Mouse (Mus musculus) limb, embryonic 12.5 days (tissue): ENCODE data around the gene Csad. TPM values are rescaled to one million over a fixed set of nuclear protein-coding genes. Genes with fewer than 3 reads are reported as not detected.
A peak's percentile ranks its signal among the peaks of the same experiment; 100 is the strongest.

Experiments
- ATAC-seq: fragments of 200-750 bp; cut with Nextera tagmentation; 2 replicates; pipeline ENCODE4 v1.8.0; 2017; ENCODE audit warnings: low read depth, moderate TSS enrichment; ENCODE audit not compliant: insufficient number of reproducible peaks, insufficient read depth, low FRiP score, low TSS enrichment
- H3K27ac ChIP-seq: fragments of 300-500 bp; sonication (generic); 2 replicates; pipeline ENCODE4 v1.5.1; 2016; ENCODE audit warnings: mild to moderate bottlenecking, moderate library complexity
- H3K27me3 ChIP-seq: fragments of 300-500 bp; sonication (generic); 2 replicates; pipeline ENCODE4 v1.6.1; 2016; ENCODE audit warnings: mild to moderate bottlenecking, moderate library complexity
- H3K36me3 ChIP-seq: fragments of 300-500 bp; sonication (generic); 2 replicates; pipeline ENCODE4 v1.6.1; 2016; ENCODE audit warnings: mild to moderate bottlenecking, moderate library complexity
- H3K4me1 ChIP-seq: fragments of 300-500 bp; sonication (generic); replicated peaks from 2 replicates; pipeline ENCODE4 v1.6.1; 2016
- H3K4me2 ChIP-seq: fragments of 300-500 bp; sonication (generic); 2 replicates; pipeline ENCODE4 v1.6.1; 2016; ENCODE audit warnings: mild to moderate bottlenecking, moderate library complexity
- H3K4me3 ChIP-seq: fragments of 300-500 bp; sonication (generic); replicated peaks from 2 replicates; pipeline ENCODE4 v1.5.1; 2016; ENCODE audit warnings: mild to moderate bottlenecking
- H3K9ac ChIP-seq: fragments of 300-500 bp; sonication (generic); replicated peaks from 2 replicates; pipeline ENCODE4 v1.6.1; 2016; ENCODE audit warnings: mild to moderate bottlenecking, moderate library complexity
- H3K9me3 ChIP-seq: fragments of 300-500 bp; sonication (generic); 2 replicates; pipeline ENCODE4 v1.6.1; 2016; ENCODE audit warnings: mild to moderate bottlenecking, moderate library complexity
- WGBS: fragments of 180-500 bp; shearing (Covaris S2); methylation state at CpG from one replicate; pipeline ENCODE4 v1.1.7; 2016; 5-methylcytosine and 5-hydroxymethylcytosine counted together
- polyA plus RNA-seq: library from polyadenylated mRNA; unstranded; fragments of >200 nt; fragmentation: Nextera tagmentation; extraction: Ambion mirVana; gene quantifications from 2 replicates; pipeline ENCODE4 v1.2.1, GENCODE M21; 2016

Csad gene
- polyA plus RNA-seq: 70.6 and 72.9 TPM in 2 replicates

DNA sequence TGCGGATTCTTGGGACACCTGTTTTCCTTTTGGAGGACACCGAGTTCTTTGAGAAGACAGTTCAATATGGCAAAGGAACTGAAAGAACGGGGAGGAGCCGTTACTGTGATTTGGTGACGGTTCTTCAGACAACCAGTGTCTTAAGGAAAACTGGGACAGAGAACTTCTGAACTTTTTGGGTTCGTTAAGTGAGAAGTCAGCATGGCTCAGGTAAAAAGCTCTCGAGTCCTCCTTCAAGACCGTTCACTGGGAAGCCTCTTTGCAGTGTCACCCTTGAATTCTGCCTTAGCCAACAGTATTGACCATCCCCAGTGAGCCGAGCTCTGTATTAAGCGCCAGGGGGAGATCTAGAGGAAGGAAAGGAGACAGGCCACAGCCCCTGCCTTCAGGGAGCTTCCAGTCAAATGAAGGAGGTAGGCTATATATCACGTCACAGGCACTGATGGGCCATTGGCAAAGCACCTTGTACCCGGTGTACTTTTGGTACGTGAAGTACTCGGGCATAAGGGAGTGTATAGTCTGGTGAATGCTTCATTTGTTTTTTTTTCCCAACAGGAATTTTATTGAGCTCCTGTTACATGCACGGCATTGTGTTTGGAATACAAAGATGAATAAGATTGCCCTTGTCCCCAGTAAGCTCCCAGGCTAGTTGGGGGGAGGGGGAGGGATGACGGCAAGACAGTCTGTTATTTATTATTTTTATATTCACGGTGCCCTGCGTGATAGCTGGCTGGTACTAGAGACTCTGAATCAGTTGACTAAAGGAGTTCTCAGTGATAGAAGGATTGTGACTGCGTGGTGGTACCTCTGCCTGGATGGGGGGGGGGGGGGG, at the start of gene Csad:
Gene Csad, minus strand, starts transcription at position 51 of the 832 bp plus-strand sequence.
- Histone ChIP-seq H3K27me3 (no peaks in the 10 kb centered on the region), H3K4me2 (peak within 1 kb of the TSS; percentile 66), H3K4me3 (peak within 1 kb of the TSS; percentile 85), H3K9ac (peak within 1 kb of the TSS; percentile 94), H3K27ac (peak within 1 kb of the TSS; percentile 99), H3K9me3 (no peaks in the 10 kb centered on the region), H3K36me3 (peaks cover 59% of the 10 kb centered on the region), H3K4me1 (peaks cover 33% of the 10 kb centered on the region)
- WGBS: 59% methylated on average over 19 of the region's 19 CpGs
- no peak for ATAC-seq

DNA sequence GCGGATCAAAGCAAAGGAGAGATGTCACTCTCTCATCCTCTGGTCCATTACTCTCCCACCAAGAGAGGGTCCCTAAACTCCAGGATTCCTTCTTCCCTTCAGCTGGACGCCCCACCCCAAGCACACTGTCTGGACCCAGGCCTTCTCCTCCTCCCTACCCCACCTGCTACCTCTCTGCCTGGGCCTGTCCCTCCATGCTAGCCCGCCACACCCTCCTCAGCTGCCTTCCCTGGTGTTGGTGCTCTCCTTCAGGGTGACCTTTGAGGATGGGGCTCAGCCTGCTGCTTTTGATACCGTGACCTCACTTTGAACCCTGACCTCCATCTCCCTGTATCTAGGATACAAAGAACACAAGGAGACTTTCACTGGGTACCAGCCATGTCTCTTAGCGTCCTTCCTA, 46.0 kb upstream of the Csad start:
- Histone ChIP-seq H3K9me3 (no peaks in the 10 kb centered on the region), H3K27me3 (no peaks in the 10 kb centered on the region), H3K4me2 (peak overlapping the region; percentile 97), H3K27ac (peak overlapping the region; percentile 100), H3K36me3 (peaks cover 49% of the 10 kb centered on the region), H3K9ac (peak overlapping the region; percentile 52), H3K4me1 (peaks cover 81% of the 10 kb centered on the region), H3K4me3 (peak overlapping the region; percentile 67; the same call in 1 of the 2 replicates)
- ATAC-seq: no peak
- 54% methylated on average over 5 of the region's 5 CpGs for WGBS

DNA sequence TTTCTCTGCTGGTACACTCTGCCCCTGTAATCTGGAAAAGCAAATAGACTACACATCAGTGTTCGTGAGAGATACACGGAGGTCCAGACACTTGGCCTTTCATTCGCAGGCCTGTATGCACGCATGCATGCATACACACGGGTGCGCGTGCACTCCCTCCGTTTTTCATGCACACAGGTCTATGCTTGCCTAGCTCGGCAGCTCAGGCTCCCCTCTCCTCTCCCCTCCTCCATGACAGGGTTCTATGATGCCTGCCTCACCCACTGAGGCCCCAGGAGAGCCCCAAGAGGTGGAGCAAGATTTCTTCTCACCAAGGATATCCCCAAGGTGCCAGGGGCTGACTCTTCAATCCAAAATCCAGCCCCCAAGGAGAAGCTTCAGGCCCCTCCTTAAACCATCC, 45.4 kb upstream of the Csad start:
- Histone ChIP-seq H3K27me3 (no peaks in the 10 kb centered on the region), H3K4me2 (peak overlapping the region; percentile 97), H3K4me1 (peaks cover 81% of the 10 kb centered on the region), H3K9me3 (no peaks in the 10 kb centered on the region), H3K27ac (peak overlapping the region; percentile 100), H3K36me3 (peaks cover 48% of the 10 kb centered on the region), H3K4me3 (peak overlapping the region; percentile 67), H3K9ac (peak overlapping the region; percentile 52)
- 33% methylated on average over 9 of the region's 9 CpGs for WGBS
- ATAC-seq: no peak

DNA sequence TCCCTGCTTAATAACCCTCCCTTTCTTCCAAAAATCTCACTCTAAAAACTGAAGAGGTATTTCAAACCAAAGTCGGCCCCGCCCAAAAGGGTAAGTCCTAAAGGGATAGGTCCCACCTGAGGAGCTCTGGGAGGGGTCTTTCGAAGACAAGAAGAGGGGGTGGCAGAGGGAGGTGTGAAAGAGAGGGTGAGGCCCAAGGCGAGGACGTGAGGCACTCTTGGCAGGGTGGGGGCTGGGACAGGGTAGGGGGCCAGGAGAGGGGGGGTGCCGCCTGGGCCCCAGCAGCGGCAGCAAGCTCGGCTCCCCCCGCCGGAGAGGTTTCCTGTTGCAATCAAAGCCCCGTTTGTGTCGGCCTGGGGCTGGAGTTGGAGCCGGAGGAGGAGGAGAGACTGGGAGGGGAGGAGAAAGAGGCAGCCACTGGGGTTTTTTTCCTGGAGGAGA, 44.7 kb upstream of the Csad start:
- peak overlapping the region; percentile 100 for H3K27ac ChIP-seq
- H3K27me3 ChIP-seq: no peaks in the 10 kb centered on the region
- 0% methylated on average over 13 of the region's 13 CpGs for WGBS
- peaks cover 80% of the 10 kb centered on the region for H3K4me1 ChIP-seq
- peaks cover 45% of the 10 kb centered on the region for H3K36me3 ChIP-seq
- H3K9ac ChIP-seq: peak overlapping the region; percentile 52
- no peaks in the 10 kb centered on the region for H3K9me3 ChIP-seq
- peak; percentile 50; the same call in 1 of the 2 replicates for ATAC-seq
- peak overlapping the region; percentile 97 for H3K4me2 ChIP-seq
- peak overlapping the region; percentile 67 for H3K4me3 ChIP-seq

DNA sequence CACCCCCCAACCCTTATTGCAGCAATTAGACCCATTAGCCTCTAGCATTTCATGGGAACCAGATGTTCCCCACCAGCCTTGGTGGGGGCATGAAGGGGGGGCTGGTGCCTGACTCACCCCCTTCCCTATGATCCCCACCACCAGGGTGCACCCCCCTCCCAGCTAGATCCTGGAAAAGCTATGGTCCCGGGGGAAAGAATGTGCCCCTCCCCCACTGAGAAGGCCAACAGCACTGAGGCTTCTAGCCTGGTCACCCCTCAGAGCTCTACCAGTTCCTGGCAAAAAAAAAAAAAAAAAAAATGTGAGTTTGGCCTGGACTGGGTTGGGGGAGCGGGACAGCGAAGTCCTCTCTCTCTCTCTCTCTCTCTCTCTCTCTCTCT, 44.3 kb upstream of the Csad start:
- Histone ChIP-seq H3K27me3 (no peaks in the 10 kb centered on the region), H3K27ac (peak overlapping the region; percentile 100), H3K9ac (peak overlapping the region; percentile 52; the same call in 1 of the 2 replicates), H3K9me3 (no peaks in the 10 kb centered on the region), H3K4me3 (peak overlapping the region; percentile 67), H3K4me2 (peak overlapping the region; percentile 97), H3K36me3 (peaks cover 40% of the 10 kb centered on the region), H3K4me1 (peaks cover 80% of the 10 kb centered on the region)
- ATAC-seq: peak; percentile 44
- 0% methylated on average over 3 of the region's 3 CpGs for WGBS

DNA sequence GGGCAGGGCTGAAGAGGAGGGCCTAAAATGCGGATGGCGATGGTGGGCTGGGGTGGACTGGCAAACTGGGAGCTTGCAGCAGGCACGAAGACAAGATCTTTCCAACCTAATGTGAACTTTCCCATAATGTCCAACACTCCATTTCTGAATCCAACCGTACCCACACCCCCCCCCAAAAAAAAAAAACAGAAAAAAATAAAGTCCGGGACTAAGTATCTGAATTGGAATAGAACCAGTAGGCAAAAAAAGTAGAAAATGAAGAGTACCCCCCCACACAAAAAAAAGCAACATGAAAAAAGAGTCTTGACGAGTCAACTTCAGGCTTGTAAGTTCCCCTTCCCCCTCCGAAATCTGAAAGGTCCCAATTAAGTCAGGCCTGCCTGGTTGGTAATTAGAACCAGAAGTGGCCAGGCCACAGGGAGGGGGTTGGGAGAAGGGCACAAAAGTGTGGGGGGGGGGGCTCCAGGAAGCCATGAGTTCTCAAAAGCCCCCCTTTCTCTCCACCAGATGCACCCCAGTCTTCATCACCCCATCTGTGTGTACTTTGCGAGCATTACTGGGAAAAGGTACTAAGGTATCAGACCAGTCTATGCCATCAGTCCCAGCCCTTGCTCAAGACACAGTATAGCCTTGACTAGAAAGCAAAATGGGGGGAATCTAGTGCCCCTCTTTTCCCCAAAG, 43.7 kb upstream of the Csad start:
- Histone ChIP-seq H3K9ac (peak overlapping the region; percentile 67), H3K9me3 (no peaks in the 10 kb centered on the region), H3K27ac (peak overlapping the region; percentile 100), H3K4me2 (peak overlapping the region; percentile 97), H3K36me3 (peaks cover 35% of the 10 kb centered on the region), H3K4me1 (peaks cover 80% of the 10 kb centered on the region), H3K4me3 (peak overlapping the region; percentile 67), H3K27me3 (no peaks in the 10 kb centered on the region)
- WGBS: 1% methylated on average over 8 of the region's 8 CpGs
- no peak for ATAC-seq

DNA sequence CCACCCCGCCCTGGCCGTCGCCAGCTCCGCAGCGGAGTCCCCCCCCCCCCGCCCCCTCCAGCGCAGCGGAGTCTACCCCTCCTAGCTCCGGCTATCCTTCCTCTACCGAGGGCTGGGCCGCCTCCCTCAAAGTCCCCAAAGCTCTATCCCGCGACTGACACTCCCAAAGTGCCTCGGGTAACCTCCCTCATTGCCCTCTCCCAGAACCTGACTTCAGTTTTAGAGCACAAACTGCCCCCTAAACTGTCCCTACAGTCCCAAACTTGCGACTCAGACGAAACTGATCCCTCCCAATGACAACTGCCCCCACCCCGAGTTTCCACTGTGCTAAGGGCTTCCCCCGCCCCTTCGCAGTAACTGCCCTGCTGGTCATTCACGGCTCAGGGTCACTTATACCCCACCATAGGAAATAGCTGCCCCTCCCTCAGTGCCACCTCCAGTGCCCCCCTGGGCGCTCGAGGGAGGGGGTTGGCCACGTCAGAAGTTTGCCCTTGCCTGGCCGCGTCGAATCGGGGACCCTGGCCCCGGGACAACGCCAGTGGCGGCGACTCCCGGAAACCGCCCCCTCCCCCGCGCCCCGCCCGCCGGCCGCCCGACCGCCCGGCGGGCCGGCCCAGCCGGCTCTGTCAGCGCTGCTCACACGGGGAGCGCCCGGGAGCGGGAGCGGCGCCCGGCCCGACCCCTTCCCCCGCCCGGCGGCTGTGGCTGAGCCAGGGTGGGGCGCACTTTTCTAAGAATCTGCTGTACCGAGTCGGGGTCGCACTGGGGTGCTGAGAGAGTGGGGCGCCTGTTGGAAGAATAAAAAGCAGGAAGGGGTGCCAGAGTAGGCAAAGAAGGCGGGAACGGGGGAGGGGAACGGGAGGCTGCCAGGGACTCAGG, 43.0 kb upstream of the Csad start:
- H3K4me2 ChIP-seq: peak overlapping the region; percentile 97
- peak overlapping the region; percentile 67 for H3K9ac ChIP-seq
- WGBS: under 1% methylated on average over 42 of the region's 65 CpGs
- peaks cover 81% of the 10 kb centered on the region for H3K4me1 ChIP-seq
- H3K27me3 ChIP-seq: no peaks in the 10 kb centered on the region
- H3K4me3 ChIP-seq: peak overlapping the region; percentile 67
- H3K36me3 ChIP-seq: peaks cover 29% of the 10 kb centered on the region
- peak; percentile 13 for ATAC-seq
- H3K9me3 ChIP-seq: no peaks in the 10 kb centered on the region
- peak overlapping the region; percentile 100 for H3K27ac ChIP-seq

DNA sequence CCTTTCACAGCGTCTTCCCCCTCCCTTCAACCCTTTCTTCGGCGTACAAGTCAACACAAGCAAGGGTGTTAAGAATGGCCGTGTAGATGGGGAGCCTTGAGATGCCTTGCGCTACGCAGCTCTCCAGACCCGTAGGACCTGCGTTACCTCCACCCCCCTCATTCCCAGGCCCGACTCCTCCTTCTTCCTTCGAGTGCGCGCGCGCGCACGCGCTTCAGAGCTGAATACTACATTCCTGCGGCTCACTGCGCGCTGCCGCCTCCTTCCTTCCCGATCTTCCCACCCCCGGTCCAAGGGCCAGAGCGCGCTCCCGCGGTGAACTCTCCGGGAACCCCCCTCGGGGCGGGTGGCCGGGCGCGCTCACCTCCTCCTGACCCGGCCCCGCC, 42.3 kb upstream of the Csad start:
- Histone ChIP-seq H3K4me3 (peak overlapping the region; percentile 67), H3K27ac (peak overlapping the region; percentile 100), H3K4me2 (peak overlapping the region; percentile 97), H3K27me3 (no peaks in the 10 kb centered on the region), H3K9ac (peak overlapping the region; percentile 82), H3K9me3 (no peaks in the 10 kb centered on the region), H3K4me1 (peaks cover 81% of the 10 kb centered on the region), H3K36me3 (peaks cover 26% of the 10 kb centered on the region)
- 0% methylated on average over 34 of the region's 35 CpGs for WGBS
- peak; percentile 38 for ATAC-seq

DNA sequence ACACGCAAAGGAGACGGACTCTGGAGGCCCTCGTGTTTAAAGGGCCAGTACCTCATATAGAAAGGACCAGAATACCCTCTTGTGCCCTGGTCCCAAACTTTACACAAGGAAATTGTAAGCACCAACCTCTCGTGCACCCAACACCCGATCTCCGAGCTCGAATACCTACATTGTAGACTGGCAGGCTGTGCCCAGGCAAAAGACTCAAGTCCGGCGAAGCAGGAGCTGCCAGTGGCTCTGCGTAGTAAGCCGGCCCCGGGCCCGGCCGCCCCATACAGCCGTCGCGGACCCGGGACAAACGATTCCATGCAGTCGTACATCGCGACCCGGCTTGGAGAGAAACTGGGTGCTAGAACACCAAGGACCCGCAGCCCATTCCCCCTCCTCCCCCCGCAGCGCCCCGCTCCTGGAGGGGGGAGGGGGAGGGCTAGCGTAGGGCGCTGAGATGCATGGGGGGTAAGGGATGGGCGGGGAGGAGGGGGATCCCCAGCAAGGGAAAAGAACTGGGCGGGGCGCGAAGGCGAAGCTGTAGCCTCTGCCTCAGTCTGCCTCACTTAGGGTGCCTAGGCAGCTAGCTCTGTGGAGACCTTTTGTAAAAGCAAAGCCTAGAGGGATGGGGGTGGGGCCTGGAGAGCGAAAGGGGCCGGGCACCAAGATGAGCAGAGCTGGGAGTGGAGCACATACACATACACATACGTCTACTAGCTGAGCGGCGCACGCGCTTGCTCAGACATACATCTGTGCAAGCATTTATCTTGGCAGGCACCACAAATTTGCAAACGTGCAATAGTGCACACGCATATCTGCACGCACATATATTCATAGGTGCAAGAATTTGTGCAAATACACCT, 41.6 kb upstream of the Csad start:
- H3K4me3 ChIP-seq: peak overlapping the region; percentile 67
- no peaks in the 10 kb centered on the region for H3K9me3 ChIP-seq
- peak; percentile 26 for ATAC-seq
- WGBS: under 1% methylated on average over 40 of the region's 44 CpGs
- peak overlapping the region; percentile 100 for H3K27ac ChIP-seq
- H3K36me3 ChIP-seq: peaks cover 26% of the 10 kb centered on the region
- H3K27me3 ChIP-seq: no peaks in the 10 kb centered on the region
- peaks cover 76% of the 10 kb centered on the region for H3K4me1 ChIP-seq
- H3K9ac ChIP-seq: peak overlapping the region; percentile 82
- peak overlapping the region; percentile 97 for H3K4me2 ChIP-seq

DNA sequence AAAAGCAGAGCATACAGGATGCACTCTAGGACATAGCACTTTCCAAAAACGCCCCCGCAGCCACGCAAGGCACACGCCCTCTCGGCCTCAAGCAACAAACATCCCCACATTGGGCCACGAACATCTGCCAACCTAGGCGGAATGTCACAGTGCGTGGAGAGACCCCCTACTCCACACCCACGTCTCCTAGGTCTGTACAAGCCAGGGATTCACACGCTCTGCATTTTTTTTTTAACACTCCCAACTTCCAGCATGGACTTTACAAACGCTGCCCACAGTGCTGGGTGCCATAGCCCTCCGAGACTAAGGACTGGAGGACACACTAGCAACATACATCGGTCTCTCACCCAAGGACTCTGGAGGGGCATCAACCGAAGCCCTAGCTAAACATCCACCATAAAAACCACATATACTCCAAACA, 40.9 kb upstream of the Csad start:
- H3K27me3 ChIP-seq: no peaks in the 10 kb centered on the region
- peak overlapping the region; percentile 97 for H3K4me2 ChIP-seq
- no peaks in the 10 kb centered on the region for H3K9me3 ChIP-seq
- H3K4me3 ChIP-seq: peak overlapping the region; percentile 67
- peak overlapping the region; percentile 100 for H3K27ac ChIP-seq
- WGBS: under 1% methylated on average over 14 of the region's 14 CpGs
- H3K36me3 ChIP-seq: peaks cover 26% of the 10 kb centered on the region
- peak overlapping the region; percentile 82 for H3K9ac ChIP-seq
- peaks cover 70% of the 10 kb centered on the region for H3K4me1 ChIP-seq
- no peak for ATAC-seq
